Mouse (Mus musculus) liver, adult 10 weeks (tissue): ENCODE measurements around the gene Cdc14a. TPM values are rescaled to one million over a fixed set of nuclear protein-coding genes. Genes with fewer than 3 reads are reported as not detected.

Experiments
- polyA plus RNA-seq: library from polyadenylated mRNA; stranded (reverse); fragments of 350-450 nt; fragmentation: Illumina TruSeq; extraction: RNeasy Lipid Tissue Mini Kit (QIAGEN cat#74804); gene quantifications from one replicate; pipeline ENCODE4 v1.2.3, GENCODE M21; 2014; ENCODE audit warnings: low read depth, low replicate concordance

The Cdc14a gene
- 1.7 TPM for polyA plus RNA-seq

GRCm38 (mm10) chr3:116423353-116424159 lies at the start of gene Cdc14a:
Cdc14a (minus strand) TSS chr3:116424032.

GRCm38 (mm10) chr3:116253077-116253531 lies 170.7 kb downstream of the Cdc14a start, which contains the start of gene Gpr88:
Gpr88 (minus strand) TSS chr3:116253503.

Other genes with a start within 250 kb of the Cdc14a start
- gene Gpr88, start 170.5 kb downstream of the Cdc14a start, polyA plus RNA-seq = not detected
- gene Rtca, start 84.2 kb upstream of the Cdc14a start, polyA plus RNA-seq = 16.4 TPM
- 118 TPM for gene Dbt, start 89.0 kb upstream of the Cdc14a start, polyA plus RNA-seq
- 0.72 TPM for gene Lrrc39, start 138.9 kb upstream of the Cdc14a start, polyA plus RNA-seq
- gene Sass6, start 170.9 kb upstream of the Cdc14a start, polyA plus RNA-seq = 2.0 TPM
- gene Trmt13, start 190.6 kb upstream of the Cdc14a start, polyA plus RNA-seq = 10.8 TPM
- gene Mfsd14a, start 238.6 kb upstream of the Cdc14a start, polyA plus RNA-seq = 44.0 TPM